Mouse (Mus musculus) brain, embryonic 14.5 days (tissue): Measurements from ENCODE around the gene Plcb4. TPM values are rescaled to one million over a fixed set of nuclear protein-coding genes. Genes with fewer than 3 reads are reported as not detected.
"Not testable (repeated sequence)": the region's sequence is repeated elsewhere in the genome, so short reads cannot be mapped to it uniquely, and the experiment has no call there.

Experiments
- DNase-seq: peaks from one replicate; pipeline ENCODE4 v3.0.0-alpha.2; 2011; ENCODE audit warnings: low read depth
- CTCF ChIP-seq: fragments of 200-500 bp; IDR thresholded peaks from 2 replicates; pipeline ENCODE4 v1.5.1; 2012; ENCODE audit warnings: inconsistent platforms, mild to moderate bottlenecking, moderate library complexity, borderline replicate concordance; ENCODE audit not compliant: insufficient read depth, insufficient read length; ENCODE audit errors: extremely low read depth
- POLR2A ChIP-seq: fragments of 200-500 bp; IDR thresholded peaks from 2 replicates; pipeline ENCODE4 v1.6.1; 2012; ENCODE audit warnings: mild to moderate bottlenecking, inconsistent platforms, borderline replicate concordance; ENCODE audit not compliant: poor library complexity, insufficient read depth, insufficient read length, severe bottlenecking; ENCODE audit errors: extremely low read depth
- polyA plus RNA-seq: library from polyadenylated mRNA; depleted of rRNA; stranded (reverse); fragments of >200 nt; gene quantifications from 2 replicates; pipeline ENCODE4 v1.2.3, GENCODE M21; 2012

Plcb4 gene
- polyA plus RNA-seq, 1 experiment = 40.1 TPM

GRCm38 (mm10) chr2:135737506-135737905 is 78.7 kb downstream of the Plcb4 start:
- no peak for TF ChIP-seq CTCF
- TF ChIP-seq POLR2A = no peak
- DNase-seq = no peak

- DNase-seq = not testable (repeated sequence)
Measured at GRCm38 (mm10) chr2:135738022-135738780, 79.4 kb downstream of the Plcb4 start.

GRCm38 (mm10) chr2:135738950-135739349 is 80.1 kb downstream of the Plcb4 start:
- TF ChIP-seq CTCF (no peak), POLR2A (no peak)
- DNase-seq = no peak

- TF ChIP-seq POLR2A = no peak
- no peak for TF ChIP-seq CTCF
- peak; percentile 88 for DNase-seq
Measured at GRCm38 (mm10) chr2:135742954-135743700, 84.3 kb downstream of the Plcb4 start.

GRCm38 (mm10) chr2:135744711-135745110 is 85.9 kb downstream of the Plcb4 start:
- TF ChIP-seq POLR2A = no peak
- no peak for TF ChIP-seq CTCF
- DNase-seq = no peak

- TF ChIP-seq POLR2A = no peak
- TF ChIP-seq CTCF = peak; percentile 49; the same call in 1 of the 2 replicates
- peak; percentile 53 for DNase-seq
Measured at GRCm38 (mm10) chr2:135745126-135745525, 86.3 kb downstream of the Plcb4 start.

GRCm38 (mm10) chr2:135748441-135748840 is 89.6 kb downstream of the Plcb4 start:
- DNase-seq = no peak
- TF ChIP-seq POLR2A = no peak
- no peak for TF ChIP-seq CTCF

- DNase-seq = peak; percentile 31
- TF ChIP-seq CTCF = no peak
- no peak for TF ChIP-seq POLR2A
Measured at GRCm38 (mm10) chr2:135749606-135750005, 90.8 kb downstream of the Plcb4 start.

GRCm38 (mm10) chr2:135750748-135751147 is 91.9 kb downstream of the Plcb4 start:
- no peak for DNase-seq
- no peak for TF ChIP-seq CTCF

- DNase-seq = no peak
- TF ChIP-seq CTCF (no peak), POLR2A (no peak)
Measured at GRCm38 (mm10) chr2:135755792-135756191, 97.0 kb downstream of the Plcb4 start.

GRCm38 (mm10) chr2:135757478-135757877 is 98.7 kb downstream of the Plcb4 start:
- DNase-seq = no peak
- TF ChIP-seq POLR2A (no peak), CTCF (no peak)

GRCm38 (mm10) chr2:135759499-135760095 is 100.8 kb downstream of the Plcb4 start:
- TF ChIP-seq POLR2A = no peak
- no peak for TF ChIP-seq CTCF
- DNase-seq = peak; percentile 39

- TF ChIP-seq CTCF (no peak), POLR2A (no peak)
- DNase-seq = no peak
Measured at GRCm38 (mm10) chr2:135761226-135761802, 102.5 kb downstream of the Plcb4 start.
